Mouse (Mus musculus): Measurements from ENCODE around the gene Vav2.

DNA sequence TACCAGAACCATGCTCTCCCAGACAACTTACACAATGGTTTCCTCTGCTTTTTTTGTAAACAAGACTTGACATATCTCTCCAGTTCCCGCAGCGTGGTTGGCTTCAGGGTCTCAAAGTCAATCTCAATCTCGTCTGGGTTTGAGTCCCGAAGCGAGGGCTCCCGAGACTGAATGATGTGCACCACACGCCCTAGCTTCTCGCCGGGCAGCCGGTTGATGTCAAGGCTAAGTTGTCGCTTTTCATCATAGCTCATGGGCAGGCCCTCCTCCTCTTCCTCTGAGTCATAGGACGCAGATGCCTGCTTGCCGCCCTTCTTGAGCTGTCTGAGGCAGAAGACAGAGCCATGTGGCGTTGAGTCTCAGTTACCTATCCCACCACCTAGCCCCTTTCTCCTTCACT is 23.4 kb upstream of the Vav2 start:
- TF ChIP-seq POLR2A (IDR thresholded peaks at IDR 0.05; ENCODE audit: low read depth, low read length) (no peak), CTCF (conservative IDR thresholded peaks at IDR 0.05; ENCODE audit: insufficient read depth, insufficient read length, low read depth, low read length) (no peak)
